Mouse (Mus musculus) lung, postnatal 0 days (tissue): ENCODE measurements around the gene Pigt. TPM values are rescaled to one million over a fixed set of nuclear protein-coding genes. Genes with fewer than 3 reads are reported as not detected.
A peak's percentile ranks its signal among the peaks of the same experiment; 100 is the strongest.

Source experiments
- ATAC-seq: fragments of 200-750 bp; cut with Nextera tagmentation; 2 replicates; pipeline ENCODE4 v1.8.0; 2017; ENCODE audit warnings: moderate library complexity
- DNase-seq: peaks from one replicate; pipeline ENCODE4 v3.0.0-alpha.2; 2016; ENCODE audit warnings: low spot score
- H3K27ac ChIP-seq: fragments of 300-500 bp; sonication (generic); 2 replicates; pipeline ENCODE4 v1.5.1; 2014; ENCODE audit warnings: antibody characterized with exemption, mild to moderate bottlenecking, low read length, mixed read lengths
- H3K27me3 ChIP-seq: fragments of 300-500 bp; sonication (generic); replicated peaks from 2 replicates; pipeline ENCODE4 v1.6.1; 2014; ENCODE audit warnings: low read length, mixed read lengths; ENCODE audit not compliant: insufficient read depth
- H3K36me3 ChIP-seq: fragments of 300-500 bp; sonication (generic); 2 replicates; pipeline ENCODE4 v1.6.1; 2014; ENCODE audit warnings: low read length, mixed read lengths; ENCODE audit not compliant: insufficient read depth
- H3K4me1 ChIP-seq: fragments of 300-500 bp; sonication (generic); 2 replicates; pipeline ENCODE4 v1.6.1; 2014; ENCODE audit warnings: antibody characterized with exemption, low read depth, low read length, mixed read lengths; ENCODE audit not compliant: insufficient read depth
- H3K4me2 ChIP-seq: fragments of 300-500 bp; sonication (generic); replicated peaks from 2 replicates; pipeline ENCODE4 v1.6.1; 2014; ENCODE audit warnings: low read depth, mild to moderate bottlenecking, low read length, moderate library complexity, mixed read lengths
- H3K4me3 ChIP-seq: fragments of 300-500 bp; sonication (generic); 2 replicates; pipeline ENCODE4 v1.5.1; 2014; ENCODE audit warnings: low read depth, low read length
- H3K9ac ChIP-seq: fragments of 300-500 bp; sonication (generic); replicated peaks from 2 replicates; pipeline ENCODE4 v1.6.1; 2014; ENCODE audit warnings: low read depth, mild to moderate bottlenecking
- H3K9me3 ChIP-seq: fragments of 300-500 bp; sonication (generic); 2 replicates; pipeline ENCODE4 v1.6.1; 2016; ENCODE audit warnings: low read length, mixed read lengths
- CTCF ChIP-seq: IDR thresholded peaks from 2 replicates; pipeline ENCODE4 v1.5.1; 2016; ENCODE audit warnings: antibody characterized with exemption, mild to moderate bottlenecking
- EP300 ChIP-seq: IDR thresholded peaks from 2 replicates; pipeline ENCODE4 v1.6.1; 2016; ENCODE audit warnings: antibody characterized with exemption, mild to moderate bottlenecking, control low read depth
- WGBS: fragments of 180-500 bp; shearing (Covaris S2); extraction: QIAGEN DNeasy Blood & Tissue Kit; methylation state at CpG from one replicate; pipeline ENCODE4 v1.1.7; 2014; 5-methylcytosine and 5-hydroxymethylcytosine counted together
- polyA plus RNA-seq: library from polyadenylated mRNA; unstranded; fragments of >200 nt; fragmentation: Nextera tagmentation; extraction: Ambion mirVana; gene quantifications from 2 replicates; pipeline ENCODE4 v1.2.1, GENCODE M21; 2015

The Pigt gene
- polyA plus RNA-seq, 1 experiment from 2014 or later = 54.8 TPM

DNA sequence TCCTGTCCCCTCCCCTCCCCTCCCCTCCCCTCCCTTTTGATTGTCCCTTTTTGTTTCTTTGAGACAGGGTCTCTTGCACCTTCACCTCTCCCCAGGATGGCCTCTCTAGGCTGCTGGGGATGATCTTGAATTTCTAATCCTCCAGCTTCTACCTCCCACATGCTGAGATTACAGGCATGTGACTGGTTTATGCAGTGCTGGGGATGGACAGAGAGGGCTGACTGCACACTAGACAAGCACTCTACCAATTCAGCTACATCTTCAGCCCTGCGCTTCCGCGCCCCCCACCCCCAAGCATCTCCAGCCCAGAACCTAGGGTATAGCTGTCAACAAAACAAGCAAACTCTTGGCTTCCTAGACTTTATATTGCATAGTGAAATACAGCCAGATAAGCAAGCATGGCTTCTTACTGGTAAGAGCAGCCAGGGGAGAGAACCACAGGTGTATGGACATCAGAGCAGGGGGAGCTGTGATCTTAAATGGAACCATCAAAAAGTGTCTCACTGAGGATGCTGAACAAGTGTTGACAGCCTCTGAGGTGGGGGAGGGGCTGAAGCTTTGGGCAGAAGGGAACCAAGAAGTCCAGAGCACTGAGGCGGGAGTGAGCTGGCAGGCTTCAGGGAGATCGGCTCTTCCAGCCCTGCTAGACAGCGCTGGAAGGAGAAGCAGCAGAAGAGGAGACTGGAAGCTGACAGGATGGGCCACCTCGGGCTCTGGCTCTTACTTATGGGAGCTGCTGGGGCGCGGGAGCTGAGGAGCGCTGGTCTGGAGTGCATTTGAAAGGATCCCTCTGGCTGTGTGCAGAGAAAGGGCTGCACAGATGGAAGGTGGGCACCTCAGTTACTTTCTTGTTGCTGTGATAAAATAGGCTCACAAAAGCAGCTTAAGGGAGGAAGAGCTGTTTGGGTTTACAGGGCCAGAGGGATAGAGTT lies 52.9 kb downstream of the Pigt start:
- 30% methylated on average over 10 of the region's 10 CpGs for WGBS
- no peaks in the 10 kb centered on the region for H3K4me1 ChIP-seq
- H3K36me3 ChIP-seq = no peaks in the 10 kb centered on the region
- no peak overlapping the region for H3K4me3 ChIP-seq
- no peak for TF ChIP-seq EP300
- TF ChIP-seq CTCF = no peak
- H3K9ac ChIP-seq = no peak overlapping the region
- DNase-seq (no peak), ATAC-seq (no peak)
- no peak overlapping the region for H3K4me2 ChIP-seq
- H3K27ac ChIP-seq = no peak overlapping the region
- no peaks in the 10 kb centered on the region for H3K27me3 ChIP-seq
- H3K9me3 ChIP-seq = no peaks in the 10 kb centered on the region

- no peak overlapping the region for H3K4me2 ChIP-seq
Observed at GRCm38 (mm10) chr2:164550895-164551269, 53.6 kb downstream of the Pigt start.

DNA sequence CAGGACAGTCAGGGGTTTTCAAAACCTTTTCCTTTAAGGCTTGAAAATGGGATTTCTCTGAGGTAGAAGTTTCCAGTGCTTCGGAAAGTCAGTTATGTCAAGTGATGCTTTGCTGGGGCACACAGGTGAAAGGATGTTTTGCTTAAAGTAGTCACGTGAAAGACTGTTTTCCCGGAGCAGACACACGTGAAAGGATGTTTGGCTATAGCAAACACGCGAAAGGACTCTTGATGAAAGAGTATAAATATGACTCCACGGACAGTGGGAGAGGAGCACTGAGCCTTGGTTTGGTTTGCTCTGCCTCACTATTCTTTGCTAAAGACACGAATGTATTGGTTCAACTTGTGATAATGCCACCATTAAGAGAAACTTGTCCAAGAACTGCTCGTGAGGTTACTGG lies 54.2 kb downstream of the Pigt start:
- ATAC-seq (no peak; the same call in 1 of the 2 replicates), DNase-seq (peak; percentile 14)
- no peaks in the 10 kb centered on the region for H3K4me1 ChIP-seq
- H3K27ac ChIP-seq = no peak overlapping the region
- H3K4me3 ChIP-seq = no peak overlapping the region
- no peaks in the 10 kb centered on the region for H3K27me3 ChIP-seq
- H3K9me3 ChIP-seq = no peaks in the 10 kb centered on the region
- H3K9ac ChIP-seq = no peak overlapping the region
- no peaks in the 10 kb centered on the region for H3K36me3 ChIP-seq
- no peak overlapping the region for H3K4me2 ChIP-seq
- 44% methylated on average over 9 of the region's 9 CpGs for WGBS
- TF ChIP-seq EP300 (no peak), CTCF (no peak)

More at GRCm38 (mm10) chr2:164550895-164551269, 53.6 kb downstream of the Pigt start:
- no peak overlapping the region for H3K4me3 ChIP-seq
- no peaks in the 10 kb centered on the region for H3K4me1 ChIP-seq
- ATAC-seq (no peak), DNase-seq (no peak)
- H3K36me3 ChIP-seq = no peaks in the 10 kb centered on the region
- no peak overlapping the region for H3K27ac ChIP-seq
- 69% methylated on average over 2 of the region's 2 CpGs for WGBS
- no peak overlapping the region for H3K9ac ChIP-seq
- no peaks in the 10 kb centered on the region for H3K27me3 ChIP-seq
- no peaks in the 10 kb centered on the region for H3K9me3 ChIP-seq
- TF ChIP-seq EP300 (no peak), CTCF (no peak)

Other genes starting within 250 kb of the Pigt start
- gene Svs3b, start 240.9 kb upstream of the Pigt start, polyA plus RNA-seq = not detected in 2 replicates
- not detected in 2 replicates for gene Svs4, start 219.1 kb upstream of the Pigt start, polyA plus RNA-seq
- not detected in 2 replicates for gene Svs3a, start 208.3 kb upstream of the Pigt start, polyA plus RNA-seq
- gene Svs6, start 180.8 kb upstream of the Pigt start, polyA plus RNA-seq = not detected in 2 replicates
- gene Svs5, start 164.8 kb upstream of the Pigt start, polyA plus RNA-seq = not detected in 2 replicates
- 79.5 and 106 TPM in 2 replicates for gene Slpi, start 108.4 kb upstream of the Pigt start, polyA plus RNA-seq
- 29.7 and 42.6 TPM in 2 replicates for gene Rbpjl, start 94.4 kb upstream of the Pigt start, polyA plus RNA-seq
- 71.4 and 81.2 TPM in 2 replicates for gene Matn4, start 92.4 kb upstream of the Pigt start, polyA plus RNA-seq
- gene Sdc4, start 53.6 kb upstream of the Pigt start, polyA plus RNA-seq = 217 and 289 TPM in 2 replicates
- 63.5 and 66.2 TPM in 2 replicates for gene Sys1, start 40.6 kb upstream of the Pigt start, polyA plus RNA-seq
- gene Gm20458, start 36.6 kb upstream of the Pigt start, polyA plus RNA-seq = 23.5 and 32.9 TPM in 2 replicates
- not detected in 2 replicates for gene Trp53tg5, start 23.8 kb upstream of the Pigt start, polyA plus RNA-seq
- gene Dbndd2, start 11.4 kb upstream of the Pigt start, polyA plus RNA-seq = 39.9 and 44.6 TPM in 2 replicates
- 1,345 and 1,354 TPM in 2 replicates for gene Wfdc2, start 64.9 kb downstream of the Pigt start, polyA plus RNA-seq
- not detected in 2 replicates for gene Spint3, start 75.9 kb downstream of the Pigt start, polyA plus RNA-seq
- 0.93 and 1.0 TPM in 2 replicates for gene Wfdc6a, start 87.9 kb downstream of the Pigt start, polyA plus RNA-seq
- gene Eppin, start 96.1 kb downstream of the Pigt start, polyA plus RNA-seq = not detected in 2 replicates
- 0.90 and 1.3 TPM in 2 replicates for gene Wfdc6b, start 116.0 kb downstream of the Pigt start, polyA plus RNA-seq
- 0.36 and 0.43 TPM in 2 replicates for gene Wfdc8, start 116.1 kb downstream of the Pigt start, polyA plus RNA-seq
- gene Wfdc16, start 141.3 kb downstream of the Pigt start, polyA plus RNA-seq = not detected in 2 replicates
- gene Wfdc10, start 158.5 kb downstream of the Pigt start, polyA plus RNA-seq = 0.57 and 0.88 TPM in 2 replicates
- not detected in 2 replicates for gene Wfdc9, start 159.1 kb downstream of the Pigt start, polyA plus RNA-seq
- gene Wfdc11, start 176.6 kb downstream of the Pigt start, polyA plus RNA-seq = not detected in 2 replicates
- 1.3 and 1.9 TPM in 2 replicates for gene Wfdc13, start 187.6 kb downstream of the Pigt start, polyA plus RNA-seq
- not detected in 2 replicates for gene Spint4, start 201.0 kb downstream of the Pigt start, polyA plus RNA-seq
- gene Spint5, start 217.8 kb downstream of the Pigt start, polyA plus RNA-seq = not detected in 2 replicates
- 6.4 and 6.6 TPM in 2 replicates for gene Wfdc3, start 248.4 kb downstream of the Pigt start, polyA plus RNA-seq
- gene Dnttip1, start 248.5 kb downstream of the Pigt start, polyA plus RNA-seq = 47.1 and 47.2 TPM in 2 replicates